In genomic region chr2:115605829-115606336, GRCm38 (mm10) we compare ENCODE assay signal across 11 mouse cellular contexts. TPM values are rescaled to one million over a fixed set of nuclear protein-coding genes. Genes with fewer than 3 reads are reported as not detected.
DNase-seq lines count a peak whose midpoint lies in the region; ATAC-seq and TF ChIP-seq lines count a peak whose summit lies in the region.
"Had no signal": no experiment of that assay in that cellular context is flagged by ENCODE, and none has a peak within 500 bp of the region (broad histone marks: within the 10 kb centered on the region; RNA-seq: fewer than 3 reads in every experiment).

No protein-coding gene starts in this region.

- DNase-seq in heart, postnatal 4 days = no peak
- DNase-seq in neural tube, embryonic 10.5 days (ENCODE audit: extremely low spot score, low spot score) = peak; percentile 19
- peak; percentile 42 for DNase-seq in embryo, embryonic 10.5 days (ENCODE audit: low spot score)
- DNase-seq in kidney, postnatal 25 days = no peak
- DNase-seq: thymus, adult 2 months had no signal

- H3K4me2 ChIP-seq in heart, embryonic 11.5 days = no peak overlapping the region
- H3K4me2 ChIP-seq in neural tube, embryonic 15.5 days = no peak overlapping the region
- no peak overlapping the region for H3K4me2 ChIP-seq in intestine, postnatal 0 days (replicated peaks; ENCODE audit: low read depth)
- H3K4me2 ChIP-seq: embryonic facial prominence, embryonic 13.5 days; midbrain, embryonic 12.5 days had no signal

- no peaks in the 10 kb centered on the region for H3K36me3 ChIP-seq in heart, embryonic 11.5 days (ENCODE audit: control insufficient read depth, insufficient read depth, low read length)
- no peaks in the 10 kb centered on the region for H3K36me3 ChIP-seq in neural tube, embryonic 15.5 days
- H3K36me3 ChIP-seq in intestine, postnatal 0 days (ENCODE audit: control insufficient read depth, insufficient read depth) = no peaks in the 10 kb centered on the region
- H3K36me3 ChIP-seq: embryonic facial prominence, embryonic 13.5 days; midbrain, embryonic 12.5 days had no signal

- 21% methylated on average over 1 of the region's 1 CpGs for WGBS in heart, embryonic 11.5 days (ENCODE audit: insufficient replicate concordance)
- 28% methylated on average over 1 of the region's 1 CpGs for WGBS in neural tube, embryonic 15.5 days
- 82% methylated on average over 1 of the region's 1 CpGs for WGBS in intestine, postnatal 0 days

- no peak; the same call in 1 of the 2 replicates for ATAC-seq in heart, embryonic 11.5 days (replicated peaks; ENCODE audit: insufficient number of reproducible peaks, low FRiP score, low TSS enrichment)
- ATAC-seq in neural tube, embryonic 15.5 days (ENCODE audit: low FRiP score) = no peak
- no peak for ATAC-seq in erythroid progenitor cell, adult 5-6 weeks (replicated peaks; ENCODE audit: low FRiP score, poor library complexity, severe bottlenecking)
- no peak for ATAC-seq in intestine, postnatal 0 days

- 0 out of 2 replicates have a peak overlapping the region, but pooled peaks have one; percentile 2 for H3K27ac ChIP-seq in heart, embryonic 11.5 days (ENCODE audit: low read depth, low read length)
- H3K27ac ChIP-seq in neural tube, embryonic 15.5 days (replicated peaks) = no peak overlapping the region
- no peak overlapping the region for H3K27ac ChIP-seq in intestine, postnatal 0 days (ENCODE audit: low read depth, low read length)
- H3K27ac ChIP-seq: embryonic facial prominence, embryonic 13.5 days; midbrain, embryonic 12.5 days had no signal

- no peak for TF ChIP-seq CTCF in intestine, postnatal 0 days (IDR thresholded peaks at IDR 0.05; ENCODE audit: low read depth)

- no peaks in the 10 kb centered on the region for H3K9me3 ChIP-seq in heart, embryonic 11.5 days (replicated peaks; ENCODE audit: control insufficient read depth, low read length)
- H3K9me3 ChIP-seq in neural tube, embryonic 15.5 days (replicated peaks) = no peaks in the 10 kb centered on the region
- H3K9me3 ChIP-seq in intestine, postnatal 0 days (ENCODE audit: control insufficient read depth) = no peaks in the 10 kb centered on the region
- H3K9me3 ChIP-seq: embryonic facial prominence, embryonic 13.5 days; midbrain, embryonic 12.5 days had no signal

- peaks cover 4% of the 10 kb centered on the region; the same call in 1 of the 2 replicates for H3K4me1 ChIP-seq in heart, embryonic 11.5 days (ENCODE audit: control insufficient read depth, insufficient read depth, low read length)
- H3K4me1 ChIP-seq in neural tube, embryonic 15.5 days = peaks cover 6% of the 10 kb centered on the region; the same call in 1 of the 2 replicates
- no peaks in the 10 kb centered on the region for H3K4me1 ChIP-seq in intestine, postnatal 0 days (replicated peaks; ENCODE audit: control insufficient read depth, insufficient read depth, low read length)

- H3K9ac ChIP-seq in heart, embryonic 11.5 days (ENCODE audit: low read depth, low read length) = no peak overlapping the region
- no peak overlapping the region for H3K9ac ChIP-seq in neural tube, embryonic 15.5 days (replicated peaks)
- H3K9ac ChIP-seq in intestine, postnatal 0 days (ENCODE audit: low read depth, low read length) = no peak overlapping the region
- H3K9ac ChIP-seq: embryonic facial prominence, embryonic 13.5 days; midbrain, embryonic 12.5 days had no signal

- H3K27me3 ChIP-seq in heart, embryonic 11.5 days (ENCODE audit: control insufficient read depth, insufficient read depth, low read length) = no peaks in the 10 kb centered on the region
- no peaks in the 10 kb centered on the region for H3K27me3 ChIP-seq in neural tube, embryonic 15.5 days (replicated peaks)
- no peaks in the 10 kb centered on the region for H3K27me3 ChIP-seq in intestine, postnatal 0 days (replicated peaks; ENCODE audit: control insufficient read depth, insufficient read depth, low read length)
- H3K27me3 ChIP-seq: embryonic facial prominence, embryonic 13.5 days; midbrain, embryonic 12.5 days had no signal

- H3K4me3 ChIP-seq in heart, embryonic 11.5 days (ENCODE audit: low read depth, low read length) = no peak overlapping the region
- H3K4me3 ChIP-seq in neural tube, embryonic 15.5 days (replicated peaks) = no peak overlapping the region
- H3K4me3 ChIP-seq in intestine, postnatal 0 days (ENCODE audit: low read depth, low read length) = no peak overlapping the region
- H3K4me3 ChIP-seq: embryonic facial prominence, embryonic 13.5 days; midbrain, embryonic 12.5 days had no signal

RNA-seq across cellular contexts. Expression of gene BC052040, which starts 24.4 kb away (rescaled TPM):
- polyA plus RNA-seq in heart, embryonic 11.5 days (2014; fragmentation: Nextera tagmentation; extraction: Ambion mirVana) = 16.7 and 23.2 TPM in 2 replicates
- 1 to 10 TPM; 6.3 to 7.9 TPM for total RNA-seq in heart, postnatal 4 days (2021)
- 14.5 and 16.9 TPM in 2 replicates for polyA plus RNA-seq in neural tube, embryonic 15.5 days (2015; fragmentation: Nextera tagmentation; extraction: Ambion mirVana)
- 20.5 and 28.1 TPM in 2 replicates for total RNA-seq in erythroid progenitor cell, adult 5-6 weeks (2015; ENCODE audit: low replicate concordance)
- 10.0 and 13.9 TPM in 2 replicates for total RNA-seq in erythroid progenitor cell, adult 5-6 weeks (2017; ENCODE audit: low replicate concordance)
- polyA plus RNA-seq in intestine, postnatal 0 days (2015; fragmentation: Nextera tagmentation; extraction: Ambion mirVana) = 4.6 and 4.7 TPM in 2 replicates

Comparison
In these comparisons a context has a peak if more than half of its experiments do, and no peak if none do; other contexts are left out.
1. DNase-seq: peak in neural tube, embryonic 10.5 days (single experiment) and embryo, embryonic 10.5 days (single experiment); none in heart, postnatal 4 days (single experiment) and kidney, postnatal 25 days (0 of 2).